Mouse (Mus musculus): Measurements from ENCODE around the gene Ap1s3.

DNA sequence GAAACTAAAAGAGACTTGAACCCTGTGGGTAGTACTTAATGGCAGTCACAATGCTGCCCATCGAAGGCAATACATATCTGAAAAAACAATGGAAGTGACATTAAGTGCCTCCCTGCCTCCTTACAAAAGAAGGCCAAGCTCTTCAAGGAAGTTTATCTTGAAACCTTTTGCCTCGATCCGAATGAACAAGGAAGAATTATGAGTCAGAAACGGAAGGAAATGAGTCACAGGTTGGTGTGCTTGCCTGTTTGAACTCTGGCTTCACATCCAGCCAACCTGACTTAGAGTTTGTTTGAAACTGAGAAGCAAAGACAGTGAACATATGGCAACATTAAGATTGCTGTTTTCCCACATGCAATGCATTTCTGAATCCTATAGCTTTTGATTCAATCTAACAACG is 110.6 kb downstream of the Ap1s3 start:
- TF ChIP-seq POLR2A (IDR thresholded peaks at IDR 0.05; ENCODE audit: insufficient read length, low read depth) (no peak), MAX (IDR thresholded peaks at IDR 0.05; ENCODE audit: low read depth) (no peak), USF1 (IDR thresholded peaks at IDR 0.05; ENCODE audit: low read depth) (no peak), CEBPB (IDR thresholded peaks at IDR 0.05; ENCODE audit: insufficient read depth, poor library complexity, severe bottlenecking) (no peak), POLR2AphosphoS2 (IDR thresholded peaks at IDR 0.05; ENCODE audit: insufficient read length, low read depth) (no peak), E2F4 (IDR thresholded peaks at IDR 0.05; ENCODE audit: insufficient read depth) (no peak), TCF12 (IDR thresholded peaks at IDR 0.05; ENCODE audit: insufficient read depth, poor library complexity, severe bottlenecking) (no peak), MYOG (IDR thresholded peaks at IDR 0.05; ENCODE audit: control insufficient read depth in 1 of 3, insufficient read depth in 1 of 3, insufficient read length in 2 of 3, low read depth in 2 of 3) (no peak), MYOD1 (IDR thresholded peaks at IDR 0.05; ENCODE audit: control insufficient read depth in 1 of 3, insufficient read length in 2 of 3, low read depth in 2 of 3) (no peak), REST (IDR thresholded peaks at IDR 0.05; ENCODE audit: insufficient read depth, insufficient read length) (no peak), TCF3 (IDR thresholded peaks at IDR 0.05; ENCODE audit: insufficient read length, low read depth) (no peak), SRF (IDR thresholded peaks at IDR 0.05; ENCODE audit: control insufficient read depth, insufficient read length, low read depth) (no peak)
